Mouse (Mus musculus) liver, embryonic 14.5 days (tissue): ENCODE data around the gene Kif12. TPM values are rescaled to one million over a fixed set of nuclear protein-coding genes. Genes with fewer than 3 reads are reported as not detected.

Source experiments
- ATAC-seq: fragments of 200-750 bp; cut with Nextera tagmentation; 2 replicates; pipeline ENCODE4 v1.8.0; 2017; ENCODE audit warnings: moderate number of reproducible peaks, mild to moderate bottlenecking, moderate library complexity; ENCODE audit not compliant: insufficient read depth
- DNase-seq, 3 experiments: peaks; one replicate each; pipeline ENCODE4 v3.0.0-alpha.2; 2012 to 2013; ENCODE audit warnings: low read depth in 3 of 3, low spot score in 3 of 3
- H3K27ac ChIP-seq: fragments of 300-500 bp; sonication (generic); 2 replicates; pipeline ENCODE4 v1.5.1; 2014; ENCODE audit warnings: moderate library complexity, mild to moderate bottlenecking, control low read depth, inconsistent platforms
- H3K27me3 ChIP-seq: fragments of 300-500 bp; sonication (generic); 2 replicates; pipeline ENCODE4 v1.6.1; 2014; ENCODE audit warnings: mild to moderate bottlenecking, low read length, moderate library complexity; ENCODE audit not compliant: control insufficient read depth, insufficient read depth
- H3K36me3 ChIP-seq: fragments of 300-500 bp; sonication (generic); replicated peaks from 2 replicates; pipeline ENCODE4 v1.6.1; 2014; ENCODE audit warnings: low read depth; ENCODE audit not compliant: control insufficient read depth, insufficient read depth
- H3K4me1 ChIP-seq, 2 experiments: fragments of 200-500 bp in 1 of 2; fragments of 300-500 bp in 1 of 2; sonication (generic) in 1 of 2; replicated peaks; 2 replicates each; pipeline ENCODE4 v1.6.1; 2012 to 2014; ENCODE audit warnings: antibody characterized with exemption in 1 of 2, inconsistent platforms in 1 of 2, low read length in 1 of 2; ENCODE audit not compliant: control insufficient read depth in 2 of 2, insufficient read depth in 2 of 2
- H3K4me2 ChIP-seq: fragments of 300-500 bp; sonication (generic); 2 replicates; pipeline ENCODE4 v1.6.1; 2014; ENCODE audit warnings: low read depth, mild to moderate bottlenecking, control low read depth, moderate library complexity
- H3K4me3 ChIP-seq, 2 experiments: fragments of 200-500 bp in 1 of 2; fragments of 300-500 bp in 1 of 2; sonication (generic) in 1 of 2; 2 replicates each; pipeline ENCODE4 v1.5.1; 2012 to 2014; ENCODE audit warnings: low read depth in 2 of 2, low read length in 2 of 2, mild to moderate bottlenecking in 2 of 2, control low read depth in 1 of 2, inconsistent platforms in 1 of 2, moderate library complexity in 1 of 2; ENCODE audit not compliant: insufficient read depth in 1 of 2
- H3K9ac ChIP-seq: fragments of 300-500 bp; sonication (generic); replicated peaks from 2 replicates; pipeline ENCODE4 v1.6.1; 2014; ENCODE audit warnings: mild to moderate bottlenecking, control low read depth, moderate library complexity
- H3K9me3 ChIP-seq: fragments of 300-500 bp; sonication (generic); 2 replicates; pipeline ENCODE4 v1.6.1; 2016; ENCODE audit warnings: low read length, mixed read lengths; ENCODE audit not compliant: control insufficient read depth
- CTCF ChIP-seq: IDR thresholded peaks from 2 replicates; pipeline ENCODE4 v1.5.1; 2016; ENCODE audit warnings: antibody characterized with exemption, low read depth, control low read depth
- EP300 ChIP-seq: IDR thresholded peaks from 2 replicates; pipeline ENCODE4 v1.6.1; 2016; ENCODE audit warnings: antibody characterized with exemption, low read depth
- WGBS: fragments of 180-500 bp; shearing (Covaris S2); extraction: QIAGEN DNeasy Blood & Tissue Kit; methylation state at CpG from one replicate; pipeline ENCODE4 v1.1.7; 2014; ENCODE audit not compliant: insufficient replicate concordance; 5-methylcytosine and 5-hydroxymethylcytosine counted together
- polyA plus RNA-seq, 2 experiments: library from polyadenylated mRNA; depleted of rRNA in 1 of 2; stranded (reverse) in 1 of 2; unstranded in 1 of 2; fragments of >200 nt; fragmentation: Nextera tagmentation in 1 of 2; extraction: Ambion mirVana in 1 of 2; gene quantifications; 2 replicates each; pipeline versions ENCODE4 v1.2.1 to v1.2.3; 2012 to 2014

The Kif12 gene
- polyA plus RNA-seq, 2 experiments: 3.8 to 5.7 TPM

GRCm38 (mm10) chr4:63216566-63216965 is 44.6 kb upstream of the Kif12 start:
- H3K4me3 ChIP-seq: peak overlapping the region; percentile 38 to 58
- peak overlapping the region; percentile 58 for H3K4me2 ChIP-seq
- peaks cover 32% of the 10 kb centered on the region for H3K27me3 ChIP-seq
- no peaks in the 10 kb centered on the region for H3K36me3 ChIP-seq
- WGBS: 34% methylated on average over 9 of the region's 9 CpGs
- no peak overlapping the region for H3K9ac ChIP-seq
- ATAC-seq (no peak), DNase-seq (no peak)
- no peaks in the 10 kb centered on the region for H3K9me3 ChIP-seq
- 0 out of 4 replicates have a peak, but pooled peaks cover 0 to 2% of the 10 kb centered on the region in 2 experiments for H3K4me1 ChIP-seq
- no peak for TF ChIP-seq CTCF
- TF ChIP-seq EP300: no peak
- H3K27ac ChIP-seq: no peak overlapping the region

DNA sequence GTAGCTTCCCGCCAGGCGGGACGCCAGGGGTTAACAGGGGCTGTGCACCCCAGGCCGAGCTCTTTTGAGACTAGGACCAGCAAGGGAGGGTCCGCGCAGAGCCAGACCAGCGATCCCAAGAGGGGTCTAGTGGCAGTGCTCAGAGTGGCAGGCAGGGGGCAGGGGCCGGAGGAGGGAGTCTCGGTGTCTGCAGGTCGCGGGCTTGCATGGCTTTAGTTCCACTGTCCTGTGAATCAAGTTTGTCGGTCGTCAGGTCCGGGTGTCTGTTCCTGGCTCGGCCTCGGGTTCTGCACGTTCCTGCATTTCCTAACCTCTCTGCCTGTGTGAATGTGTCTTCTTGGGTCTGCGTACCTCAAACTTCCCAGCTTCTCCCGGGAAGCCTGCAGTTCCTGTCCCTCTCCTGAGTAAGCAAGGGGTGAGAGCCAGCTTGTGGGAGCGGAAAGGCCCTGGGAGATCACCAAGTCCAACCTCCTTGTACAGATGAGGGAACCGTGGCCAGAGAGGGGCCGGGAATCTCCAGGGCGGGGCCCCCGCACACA is 44.1 kb upstream of the Kif12 start:
- Histone ChIP-seq H3K9ac (no peak overlapping the region), H3K4me1 (0 out of 4 replicates have a peak, but pooled peaks cover 0 to 2% of the 10 kb centered on the region in 2 experiments), H3K4me3 (peak overlapping the region; percentile 38 to 58), H3K36me3 (no peaks in the 10 kb centered on the region), H3K27ac (no peak overlapping the region), H3K4me2 (peak overlapping the region; percentile 58), H3K9me3 (no peaks in the 10 kb centered on the region), H3K27me3 (peaks cover 32% of the 10 kb centered on the region)
- TF ChIP-seq CTCF (peak; percentile 55), EP300 (no peak)
- ATAC-seq (peak; percentile 38), DNase-seq (no peak)
- 3% methylated on average over 24 of the region's 24 CpGs for WGBS

GRCm38 (mm10) chr4:63215185-63215992 is 43.5 kb upstream of the Kif12 start:
- TF ChIP-seq CTCF (peak; percentile 90), EP300 (no peak)
- H3K4me3 ChIP-seq: peak overlapping the region; percentile 38 to 58
- no peaks in the 10 kb centered on the region for H3K9me3 ChIP-seq
- no peak for DNase-seq
- peaks cover 32% of the 10 kb centered on the region for H3K27me3 ChIP-seq
- no peak overlapping the region for H3K27ac ChIP-seq
- under 1% methylated on average over 70 of the region's 71 CpGs for WGBS
- 0 out of 4 replicates have a peak, but pooled peaks cover 0 to 2% of the 10 kb centered on the region in 2 experiments for H3K4me1 ChIP-seq
- H3K4me2 ChIP-seq: peak overlapping the region; percentile 58
- peak; percentile 31; the same call in 1 of the 2 replicates for ATAC-seq
- no peaks in the 10 kb centered on the region for H3K36me3 ChIP-seq
- H3K9ac ChIP-seq: no peak overlapping the region

DNA sequence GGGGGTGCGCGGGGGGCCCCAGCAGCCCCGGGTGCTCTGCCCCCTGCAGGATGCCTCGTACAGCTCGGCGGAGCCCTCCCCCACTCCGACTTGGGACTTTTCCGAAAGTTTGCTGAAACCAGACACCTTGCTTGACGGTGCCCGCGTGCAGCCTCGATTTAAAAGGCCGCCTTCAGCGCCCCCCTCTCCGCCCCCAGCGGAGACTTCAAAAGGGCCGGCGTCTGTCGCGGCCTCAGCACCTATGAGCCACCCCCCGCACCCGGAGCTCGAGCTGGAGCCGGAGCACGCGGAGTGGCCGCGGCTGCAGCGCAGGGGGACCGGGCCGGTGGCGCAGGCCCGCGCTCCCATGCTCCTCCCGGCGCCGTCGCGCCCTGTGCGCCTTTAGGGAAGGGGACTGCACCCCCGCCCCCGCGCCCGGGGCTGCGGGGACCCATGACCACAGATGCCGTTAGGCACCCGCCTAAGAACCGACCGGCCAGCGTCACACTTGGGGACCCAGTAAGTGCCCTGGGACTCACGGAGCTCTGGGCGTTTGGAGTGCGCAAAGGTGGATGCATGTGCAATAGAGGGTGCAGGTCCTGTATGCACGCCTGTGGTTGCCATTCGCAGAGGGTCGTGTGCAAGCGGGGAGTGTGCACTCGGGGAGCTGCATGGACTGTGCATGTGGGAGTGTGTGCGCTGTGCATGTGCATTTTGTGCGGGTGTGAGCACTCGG is 42.1 kb upstream of the Kif12 start, which contains the start of gene Col27a1:
Col27a1 (plus strand) TSS at position 98 of the 715 bp plus-strand sequence.
- no peak within 1 kb of the TSS for H3K27ac ChIP-seq
- DNase-seq (no peak), ATAC-seq (0 out of 2 replicates have a peak, but pooled peaks have one; percentile 17)
- no peak within 1 kb of the TSS for H3K9ac ChIP-seq
- peak within 1 kb of the TSS; percentile 58 for H3K4me2 ChIP-seq
- no peaks in the 10 kb centered on the region for H3K9me3 ChIP-seq
- H3K27me3 ChIP-seq: peaks cover 32% of the 10 kb centered on the region
- no peak for TF ChIP-seq EP300
- TF ChIP-seq CTCF: 0 out of 2 replicates have a peak, but pooled peaks have one; percentile 6
- peak within 1 kb of the TSS; percentile 13 to 34 for H3K4me3 ChIP-seq
- H3K36me3 ChIP-seq: no peaks in the 10 kb centered on the region
- 1% methylated on average over 48 of the region's 61 CpGs for WGBS
- 0 out of 4 replicates have a peak, but pooled peaks cover 0 to 2% of the 10 kb centered on the region in 2 experiments for H3K4me1 ChIP-seq
